Mouse (Mus musculus): ENCODE results near the gene Rapsn.
"Not testable (repeated sequence)": the region's sequence is repeated elsewhere in the genome, so short reads cannot be mapped to it uniquely, and the experiment has no call there.

DNA sequence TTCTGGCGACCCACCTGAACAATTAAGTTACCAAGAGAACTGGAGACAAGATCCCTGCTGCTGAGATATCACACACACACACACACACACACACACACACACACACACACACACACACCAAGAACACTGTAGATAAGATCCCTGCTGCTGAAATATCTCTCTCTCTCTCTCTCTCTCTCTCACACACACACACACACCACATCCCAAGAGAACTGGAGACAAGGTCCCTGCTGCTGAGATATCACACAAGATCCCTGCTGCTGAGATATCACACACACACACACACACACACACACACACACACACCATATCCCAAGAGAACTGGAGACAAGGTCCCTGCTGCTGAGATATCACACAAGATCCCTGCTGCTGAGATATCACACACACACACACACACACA, 10.4 kb downstream of the Rapsn start:
- not testable (repeated sequence) for TF ChIP-seq POLR2A (IDR thresholded peaks at IDR 0.05; ENCODE audit: insufficient read depth, low read depth, low read length); CTCF (IDR thresholded peaks at IDR 0.05); EP300 (IDR thresholded peaks at IDR 0.05; ENCODE audit: insufficient read depth, low read depth, low read length)
